9 mouse cellular contexts compared by ENCODE assay signal in the genomic region with DNA sequence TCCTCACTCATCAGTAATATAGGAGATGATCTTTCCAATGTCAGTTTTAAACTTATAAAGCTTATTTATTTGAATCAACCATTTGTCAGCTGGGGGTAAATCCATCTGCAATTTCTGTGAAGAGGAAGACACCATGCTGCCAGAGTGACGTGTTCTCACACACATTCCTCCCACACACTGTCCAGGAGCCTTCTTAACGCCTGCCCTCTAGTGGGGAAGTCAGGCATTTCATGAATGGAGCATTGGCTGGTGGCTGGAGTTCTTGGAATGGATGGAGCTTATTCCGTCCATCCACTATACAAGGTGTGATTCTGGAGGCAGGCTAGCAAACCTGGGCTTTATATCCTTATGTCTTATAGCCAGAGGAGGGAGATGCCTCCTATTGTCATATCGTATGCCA. TPM values are rescaled to one million over a fixed set of nuclear protein-coding genes. Genes with fewer than 3 reads are reported as not detected.
DNase-seq lines count a peak whose midpoint lies in the region; ATAC-seq and TF ChIP-seq lines count a peak whose summit lies in the region.
"Had no signal": no experiment of that assay in that cellular context is flagged by ENCODE, and none has a peak within 500 bp of the region (broad histone marks: within the 10 kb centered on the region; RNA-seq: fewer than 3 reads in every experiment).

No protein-coding gene starts in this region.

- no peak for TF ChIP-seq EP300 in liver, embryonic 14.5 days (IDR thresholded peaks at IDR 0.05; ENCODE audit: low read depth)

- no peaks in the 10 kb centered on the region for H3K4me1 ChIP-seq in liver, embryonic 14.5 days (replicated peaks; ENCODE audit: control insufficient read depth in 2 of 2, insufficient read depth in 2 of 2, low read length in 1 of 2)

- H3K27me3 ChIP-seq in liver, embryonic 14.5 days (ENCODE audit: control insufficient read depth, insufficient read depth, low read length): no peaks in the 10 kb centered on the region

- no peaks in the 10 kb centered on the region for H3K9me3 ChIP-seq in liver, embryonic 14.5 days (ENCODE audit: control insufficient read depth, low read length)

- ATAC-seq in liver, embryonic 14.5 days (ENCODE audit: insufficient read depth): no peak

- WGBS in liver, embryonic 14.5 days (ENCODE audit: insufficient replicate concordance): 33% methylated on average over 4 of the region's 4 CpGs

- peak; percentile 89 for TF ChIP-seq CTCF in gastrocnemius, adult 2 months (IDR thresholded peaks at IDR 0.05)
- TF ChIP-seq CTCF in liver, embryonic 14.5 days (IDR thresholded peaks at IDR 0.05; ENCODE audit: low read depth): peak; percentile 94

- H3K9ac ChIP-seq in liver, embryonic 14.5 days (replicated peaks): no peak overlapping the region

- H3K4me3 ChIP-seq in gastrocnemius, adult 2 months: no peak overlapping the region
- no peak overlapping the region for H3K4me3 ChIP-seq in liver, embryonic 14.5 days (ENCODE audit: insufficient read depth in 1 of 2, low read depth in 2 of 2, low read length in 2 of 2)

- no peak overlapping the region for H3K27ac ChIP-seq in gastrocnemius, adult 2 months
- no peak overlapping the region for H3K27ac ChIP-seq in liver, embryonic 14.5 days
- H3K27ac ChIP-seq: macrophage had no signal

- H3K36me3 ChIP-seq in liver, embryonic 14.5 days (replicated peaks; ENCODE audit: control insufficient read depth, insufficient read depth, low read depth): no peaks in the 10 kb centered on the region; the same call in 1 of the 2 replicates

- H3K4me2 ChIP-seq in liver, embryonic 14.5 days (ENCODE audit: low read depth): no peak overlapping the region

- intact Hi-C loops in gastrocnemius, adult 2 months (cut with DNase I): loop anchor here (5.0 kb wide), 1 partner anchor 168 kb away; no protein-coding TSS in a partner anchor

- DNase-seq in CD8-positive naive resting alpha-beta T cell, adult 2 months (ENCODE audit: low read depth in 2 of 2, low spot score in 2 of 2): peak; percentile 20 to 33
- peak; percentile 42 for DNase-seq in WW6 (ENCODE audit: low read depth, low spot score)
- peak; percentile 87 to 91 for DNase-seq in cerebellum, postnatal 14 days
- DNase-seq in gastrocnemius, adult 2 months: peak; percentile 71
- DNase-seq in kidney, postnatal 14 days: peak; percentile 82
- DNase-seq in liver, embryonic 14.5 days (ENCODE audit: low read depth in 3 of 3, low spot score in 3 of 3): peak; percentile 26 to 54 (median 37)
- peak; percentile 65 for DNase-seq in ovary, postnatal 36 days (ENCODE audit: low spot score)
- DNase-seq in urinary bladder, postnatal 14 days (ENCODE audit: low spot score): peak; percentile 76

RNA-seq across cellular contexts. Expression of gene Vps33a, which starts 37.0 kb away (rescaled TPM):
- 10 to 100 TPM; 34.0 to 36.7 TPM for total RNA-seq in gastrocnemius, adult 2 months (2021)
- 7.3 and 10.1 TPM in 2 replicates for polyA plus RNA-seq in liver, embryonic 14.5 days (2012; rRNA removed)
- polyA plus RNA-seq in liver, embryonic 14.5 days (2014; fragmentation: Nextera tagmentation; extraction: Ambion mirVana): 15.5 and 20.6 TPM in 2 replicates

Comparison
In these comparisons a context has a peak if more than half of its experiments do, and no peak if none do; other contexts are left out.
1. DNase-seq: peak in every context shown above with its lines; median percentile 89 in cerebellum, postnatal 14 days; 82 in kidney, postnatal 14 days; 76 in urinary bladder, postnatal 14 days; 71 in gastrocnemius, adult 2 months; 65 in ovary, postnatal 36 days; 42 in WW6; 37 in liver, embryonic 14.5 days; 26 in CD8-positive naive resting alpha-beta T cell, adult 2 months.